Mouse (Mus musculus) splenic B cell, adult 2 months (primary cell): ENCODE results near the gene Tex38.

Experiments used
- DNase-seq: peaks from one replicate; pipeline ENCODE4 v3.0.0-alpha.2; 2011; ENCODE audit warnings: low read depth, low spot score
- H3K27me3 ChIP-seq: 2 replicates; pipeline ENCODE4 v1.6.1; 2012; ENCODE audit warnings: mild to moderate bottlenecking, low read length, moderate library complexity, mixed read lengths; ENCODE audit not compliant: control insufficient read depth, poor library complexity, insufficient read depth, severe bottlenecking
- H3K36me3 ChIP-seq: 2 replicates; pipeline ENCODE4 v1.6.1; 2012; ENCODE audit warnings: mild to moderate bottlenecking, low read length, moderate library complexity, mixed read lengths; ENCODE audit not compliant: control insufficient read depth, poor library complexity, insufficient read depth, severe bottlenecking

The Tex38 gene

DNA sequence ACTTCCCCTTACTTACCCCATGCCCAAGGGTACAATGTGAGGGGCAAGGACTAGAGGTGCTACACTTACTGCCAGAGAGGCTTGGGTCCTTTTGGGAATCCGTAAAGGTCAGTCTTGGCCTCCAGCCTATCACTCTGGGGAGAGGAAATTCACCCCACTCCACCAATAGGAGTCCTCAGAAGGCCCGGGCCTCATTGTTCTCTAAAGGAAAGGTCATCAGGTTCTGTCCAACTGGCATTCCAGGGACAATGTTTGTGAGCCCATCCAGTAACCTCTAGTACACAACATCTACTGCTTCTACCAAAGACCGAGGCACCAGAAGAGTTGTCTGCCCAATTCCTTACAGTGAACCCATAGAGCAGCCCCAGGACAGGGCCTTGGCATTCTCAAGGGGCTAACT, at the start of gene Tex38:
Gene Tex38 (minus strand): TSS at position 101 of the 400 bp plus-strand sequence.
- Histone ChIP-seq H3K36me3 (peaks cover 2% of the 10 kb centered on the region), H3K27me3 (no peaks in the 10 kb centered on the region)
- no peak for DNase-seq

DNA sequence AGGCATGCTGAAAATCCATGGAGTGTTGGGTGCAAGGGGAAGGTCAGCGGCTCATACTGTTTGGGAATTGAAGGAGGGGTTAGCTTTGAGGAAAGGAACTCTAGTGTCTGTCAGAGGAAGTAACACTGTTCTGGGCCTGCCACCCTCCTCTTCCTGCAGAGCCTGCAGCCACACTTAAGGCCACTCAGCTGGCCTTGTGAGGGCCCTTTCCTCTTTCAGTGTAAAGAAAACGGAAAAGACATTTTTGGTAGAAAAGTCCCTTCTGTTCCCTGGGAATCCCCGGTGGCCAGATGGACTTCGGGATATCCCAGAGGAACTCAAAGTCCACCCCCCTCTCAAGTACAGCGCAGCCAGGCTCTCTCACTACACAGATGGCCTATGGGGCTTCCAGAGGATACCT, 49.7 kb upstream of the Tex38 start:
- DNase-seq: no peak
- peaks cover 1% of the 10 kb centered on the region; the same call in 1 of the 2 replicates for H3K36me3 ChIP-seq
- H3K27me3 ChIP-seq: no peaks in the 10 kb centered on the region

DNA sequence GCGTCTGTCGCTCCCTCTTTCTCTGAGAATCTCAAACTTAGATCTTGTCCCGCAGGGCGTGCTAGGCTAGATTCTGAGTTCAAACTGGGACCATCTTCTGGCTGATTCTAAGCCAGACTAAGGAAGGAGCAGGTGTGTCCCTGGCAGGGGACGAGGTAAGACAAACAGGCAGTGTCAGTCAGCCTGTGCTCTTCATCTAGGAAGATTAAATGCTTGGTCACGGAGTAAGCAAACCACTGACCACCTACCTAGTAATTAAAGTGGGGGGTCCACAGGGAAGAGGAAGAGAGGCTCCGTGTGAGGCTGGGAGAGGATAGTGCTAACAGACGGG, 47.7 kb upstream of the Tex38 start:
- DNase-seq: no peak
- Histone ChIP-seq H3K27me3 (no peaks in the 10 kb centered on the region), H3K36me3 (peaks cover 1% of the 10 kb centered on the region; the same call in 1 of the 2 replicates)

DNA sequence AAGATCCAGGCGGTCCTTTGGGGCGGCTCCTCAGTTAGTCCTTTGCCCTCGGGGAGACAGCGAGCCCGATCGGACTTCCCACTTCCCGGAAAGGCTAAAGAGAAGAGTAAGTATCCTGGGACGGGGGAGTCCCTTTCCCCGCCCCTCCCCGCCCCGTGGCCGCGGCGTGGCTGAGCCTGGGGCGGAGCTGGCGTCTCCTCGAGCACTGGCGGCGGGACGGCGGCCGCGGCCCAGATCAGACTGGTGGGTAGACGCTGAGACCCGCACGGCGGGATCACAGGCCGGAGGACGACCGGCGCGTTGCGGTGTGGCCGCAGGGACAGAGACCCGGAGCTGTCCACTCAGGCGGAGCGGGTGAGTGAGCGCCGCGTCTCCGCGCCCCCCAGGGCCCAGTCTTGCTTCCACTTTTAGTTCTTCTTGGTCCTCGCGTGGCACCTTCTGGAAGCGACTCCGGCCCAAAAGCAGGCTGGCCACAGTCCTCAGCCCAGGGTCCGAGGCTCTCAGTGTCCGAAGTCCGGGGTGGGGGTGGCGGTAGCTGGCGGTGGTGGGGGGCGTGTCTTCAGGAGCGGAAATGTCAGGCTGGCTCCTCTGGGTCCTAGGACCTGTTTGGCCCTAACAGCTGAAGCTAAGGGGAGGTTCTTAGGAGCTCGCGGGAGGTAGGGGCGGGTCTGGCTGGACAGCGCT, 47.2 kb upstream of the Tex38 start, which contains the start of gene Mob3c:
Gene Mob3c (plus strand): TSS at position 205 of the 684 bp plus-strand sequence.
- peak; percentile 77 for DNase-seq

DNA sequence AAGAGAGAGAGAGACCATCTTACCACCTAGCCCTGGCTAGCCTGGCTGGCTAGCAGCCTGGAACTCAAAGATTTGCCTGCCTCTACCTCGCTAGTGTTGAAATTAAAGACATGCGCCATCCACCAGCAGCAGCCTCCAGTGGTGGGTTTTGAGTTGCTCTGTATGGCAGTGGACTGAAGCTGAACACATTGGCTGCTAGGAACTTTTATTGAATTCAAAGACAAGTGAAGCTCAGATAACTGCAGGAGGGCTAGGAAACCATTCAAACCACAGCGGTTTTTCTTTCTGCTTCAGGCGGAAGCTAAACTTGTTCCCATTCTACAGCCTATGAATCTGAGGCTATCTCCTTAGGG, 46.7 kb upstream of the Tex38 start:
- peaks cover 1% of the 10 kb centered on the region; the same call in 1 of the 2 replicates for H3K36me3 ChIP-seq

More for the DNA sequence above, 47.2 kb upstream of the Tex38 start, which contains the start of gene Mob3c:
- no peaks in the 10 kb centered on the region for H3K27me3 ChIP-seq
- H3K36me3 ChIP-seq: peaks cover 1% of the 10 kb centered on the region; the same call in 1 of the 2 replicates

DNA sequence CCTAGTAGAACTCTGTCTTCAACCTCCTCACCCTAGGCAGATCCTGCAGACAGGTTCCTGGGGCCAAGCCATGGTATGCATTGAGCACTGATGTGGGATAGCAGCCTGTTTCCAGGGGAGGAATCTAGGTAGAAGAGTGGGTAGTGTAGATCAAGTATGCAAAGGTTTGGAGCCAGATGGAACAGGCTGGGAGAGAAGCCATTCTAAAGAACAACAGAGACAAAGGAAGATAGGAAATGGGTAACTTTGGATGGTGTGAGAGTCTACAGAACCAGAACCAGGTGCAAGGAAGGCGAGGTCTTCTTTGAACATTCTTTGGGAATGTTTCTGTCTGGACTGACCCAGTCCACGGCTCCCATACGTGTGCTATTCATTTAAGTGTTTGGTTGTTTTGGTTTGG, 46.2 kb upstream of the Tex38 start:
- DNase-seq: no peak
- peaks cover 1% of the 10 kb centered on the region; the same call in 1 of the 2 replicates for H3K36me3 ChIP-seq
- no peaks in the 10 kb centered on the region for H3K27me3 ChIP-seq

More for the DNA sequence above, 46.7 kb upstream of the Tex38 start:
- peak; percentile 40 for DNase-seq
- no peaks in the 10 kb centered on the region for H3K27me3 ChIP-seq

DNA sequence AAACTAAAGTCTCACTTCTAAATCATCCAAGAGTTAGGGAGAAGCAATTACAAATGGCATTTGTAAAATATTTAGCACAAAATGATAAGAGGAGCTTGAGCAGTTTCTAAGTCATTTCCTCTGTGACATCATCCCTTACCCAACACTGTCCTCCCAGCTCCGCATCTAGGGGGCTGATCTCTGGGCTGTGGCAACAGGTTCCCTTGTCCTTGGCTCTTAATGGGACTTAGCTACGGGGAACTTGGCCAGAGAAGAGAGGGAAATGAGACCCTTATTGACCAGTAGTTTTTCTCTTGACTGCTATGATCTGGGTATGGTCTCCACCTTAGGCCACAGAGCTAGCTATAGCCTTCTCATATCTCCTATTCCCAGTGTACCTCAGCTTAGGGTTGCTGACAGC, 44.5 kb upstream of the Tex38 start:
- H3K36me3 ChIP-seq: no peaks in the 10 kb centered on the region; the same call in 1 of the 2 replicates
- no peak for DNase-seq
- no peaks in the 10 kb centered on the region for H3K27me3 ChIP-seq

DNA sequence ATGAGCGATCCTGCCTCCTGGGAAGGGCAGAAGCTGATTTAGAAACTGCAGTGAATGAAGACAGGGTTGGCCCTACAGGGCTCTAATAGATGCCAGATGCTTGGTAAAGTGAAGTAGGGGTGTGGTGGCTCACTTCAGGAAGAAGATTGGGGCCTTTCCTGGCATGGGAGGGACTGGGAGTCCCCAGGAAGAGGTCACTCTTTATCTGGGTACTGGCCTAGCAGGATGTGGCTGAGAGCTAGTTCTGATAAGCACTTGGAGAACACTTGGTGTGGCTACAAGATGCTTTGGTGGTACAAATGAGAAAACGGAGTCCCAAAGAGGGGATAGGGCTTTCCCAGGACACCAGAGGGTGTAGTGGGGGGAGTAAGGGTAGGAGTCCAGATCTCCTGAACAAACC, 43.4 kb upstream of the Tex38 start:
- H3K27me3 ChIP-seq: no peaks in the 10 kb centered on the region
- DNase-seq: no peak
- no peaks in the 10 kb centered on the region; the same call in 1 of the 2 replicates for H3K36me3 ChIP-seq

DNA sequence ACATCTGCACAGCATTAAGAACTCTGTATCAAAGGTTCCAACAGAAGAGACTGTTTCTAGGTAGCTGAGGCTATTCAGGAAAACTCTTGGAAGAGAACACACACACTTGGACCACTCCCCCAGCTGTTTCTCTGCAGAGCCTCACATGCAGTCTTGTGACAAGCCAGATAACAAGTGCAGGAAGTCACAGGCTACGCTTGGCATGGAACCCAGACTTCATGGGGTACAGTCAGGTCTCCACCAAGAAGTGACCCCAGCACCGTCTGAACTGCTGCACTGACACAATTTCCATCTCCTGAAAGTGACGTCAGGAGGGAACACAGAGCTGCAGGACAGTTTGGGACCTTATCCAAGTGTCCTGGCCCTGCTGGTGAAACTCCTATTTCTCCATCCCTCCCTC, 41.1 kb upstream of the Tex38 start:
- Histone ChIP-seq H3K27me3 (no peaks in the 10 kb centered on the region), H3K36me3 (no peaks in the 10 kb centered on the region; the same call in 1 of the 2 replicates)
- DNase-seq: no peak

DNA sequence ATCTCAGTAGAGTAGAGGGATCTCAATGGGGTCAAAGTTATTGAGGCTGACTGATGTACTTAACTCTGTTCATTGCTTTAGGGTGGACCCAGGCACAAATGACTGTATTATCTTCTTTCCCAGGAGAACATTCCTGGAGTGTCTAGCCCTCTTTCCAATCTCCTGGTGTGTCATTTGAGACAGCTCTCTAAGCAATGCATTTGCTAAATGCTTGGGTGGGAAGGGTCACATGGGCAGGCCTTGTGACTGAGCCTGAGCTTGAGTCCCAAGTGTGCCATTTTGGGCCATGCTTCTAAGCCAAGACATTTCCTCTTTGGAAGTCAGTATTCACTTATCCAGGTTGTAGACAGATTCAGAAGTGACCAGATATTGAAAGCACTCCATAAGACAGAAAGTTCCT, 40.6 kb upstream of the Tex38 start:
- Histone ChIP-seq H3K36me3 (no peaks in the 10 kb centered on the region; the same call in 1 of the 2 replicates), H3K27me3 (no peaks in the 10 kb centered on the region)
- DNase-seq: no peak

DNA sequence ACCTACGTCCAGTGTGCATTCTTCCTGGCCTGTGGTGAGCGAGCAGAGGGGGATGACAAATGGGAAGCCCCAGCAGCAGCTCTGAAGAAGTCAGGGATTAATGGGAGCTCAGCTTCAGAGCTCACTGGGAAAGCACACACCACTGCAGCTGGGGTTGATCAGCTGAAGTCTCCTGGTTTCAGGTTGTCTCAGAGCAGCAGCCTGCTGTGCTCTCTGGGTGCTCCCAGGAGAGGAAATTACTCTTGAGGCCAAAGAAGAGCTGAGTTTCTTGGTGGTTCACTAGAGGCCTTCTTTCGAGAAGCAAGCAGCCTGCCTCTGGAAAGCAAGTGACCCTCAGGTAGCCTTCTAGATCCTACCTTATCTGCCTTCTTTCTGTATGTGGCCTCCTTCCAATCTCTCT, 40.1 kb upstream of the Tex38 start:
- no peak for DNase-seq
- no peaks in the 10 kb centered on the region; the same call in 1 of the 2 replicates for H3K36me3 ChIP-seq

DNA sequence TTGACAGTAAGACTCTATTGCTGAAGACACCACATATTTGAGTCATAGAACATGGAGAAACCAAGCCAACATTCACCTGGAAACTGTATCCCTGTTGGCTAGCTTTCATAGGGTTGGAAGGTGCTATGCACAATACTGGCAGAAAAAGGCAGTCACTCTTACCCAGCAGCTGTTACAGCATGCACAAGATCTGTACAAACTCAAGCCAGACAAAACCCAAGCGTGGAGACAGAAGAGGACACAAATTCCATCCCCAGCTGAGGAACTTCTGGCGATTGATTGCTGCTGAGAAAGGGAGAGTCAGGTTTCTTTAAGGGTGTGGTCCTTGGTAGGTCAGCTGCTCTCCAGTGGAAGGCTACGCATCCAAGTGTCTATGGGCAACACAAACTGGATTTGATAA, 39.4 kb upstream of the Tex38 start:
- Histone ChIP-seq H3K27me3 (no peaks in the 10 kb centered on the region), H3K36me3 (no peaks in the 10 kb centered on the region)
- DNase-seq: no peak

More for the DNA sequence above, 40.1 kb upstream of the Tex38 start:
- no peaks in the 10 kb centered on the region for H3K27me3 ChIP-seq

DNA sequence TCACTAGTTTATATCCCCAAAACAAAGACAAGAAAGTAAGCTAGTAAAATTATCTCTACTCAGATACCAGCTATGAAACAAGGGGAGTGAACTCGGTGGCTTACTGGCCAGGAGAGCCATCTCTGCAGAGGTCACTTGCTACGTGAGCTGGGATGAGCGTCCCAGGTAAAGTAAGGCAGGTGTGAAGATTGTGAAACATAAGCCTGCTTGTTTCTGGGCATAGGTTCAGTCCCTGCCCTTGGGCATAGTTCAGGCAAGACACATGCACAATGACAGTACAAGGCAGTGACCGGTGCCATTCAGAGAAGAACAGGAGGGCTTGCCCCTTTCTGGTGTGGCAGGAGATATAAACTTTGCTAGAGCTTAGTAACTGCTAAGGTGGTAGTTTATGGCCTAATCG, 34.8 kb upstream of the Tex38 start:
- H3K27me3 ChIP-seq: no peaks in the 10 kb centered on the region
- H3K36me3 ChIP-seq: peaks cover 2% of the 10 kb centered on the region; the same call in 1 of the 2 replicates
- no peak for DNase-seq

DNA sequence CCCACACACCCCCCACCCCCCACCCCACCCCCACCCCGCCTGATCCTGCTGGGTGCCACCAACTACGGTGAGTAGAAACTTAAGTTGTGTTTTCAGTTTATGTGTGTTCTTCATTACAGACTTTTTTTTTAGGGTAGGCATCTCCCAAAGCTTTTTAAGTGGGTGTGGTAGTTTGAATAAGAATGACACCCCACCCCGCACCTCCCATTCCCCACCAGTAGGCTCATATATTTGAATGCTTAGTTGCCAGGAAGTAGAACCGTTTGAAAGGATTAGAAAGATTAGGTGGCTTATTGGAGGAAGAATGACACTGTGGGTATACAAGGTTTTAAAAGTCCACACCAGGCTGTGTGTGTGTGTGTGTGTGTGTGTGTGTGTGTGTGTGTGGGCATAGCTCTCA, 31.5 kb upstream of the Tex38 start:
- peaks cover 2% of the 10 kb centered on the region; the same call in 1 of the 2 replicates for H3K36me3 ChIP-seq
- no peak for DNase-seq
- no peaks in the 10 kb centered on the region for H3K27me3 ChIP-seq

DNA sequence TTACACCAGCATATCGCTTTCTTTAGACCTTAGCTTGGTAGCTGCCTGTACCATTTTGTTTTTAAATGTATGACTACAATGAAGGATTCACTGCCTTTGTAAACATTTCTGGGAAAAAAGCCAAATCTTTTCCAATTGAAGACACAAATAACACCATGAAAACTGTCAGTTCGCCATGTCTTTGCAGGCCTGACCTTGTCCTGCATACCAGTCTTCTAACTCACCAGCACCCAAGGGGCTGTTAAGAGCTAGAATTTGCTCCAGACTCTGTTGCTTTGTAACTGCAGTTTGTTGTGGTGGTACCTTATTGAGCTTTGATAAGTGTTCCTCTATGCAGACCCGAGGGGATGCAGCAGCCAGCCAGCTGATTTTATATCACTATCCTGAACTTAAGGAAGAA, 19.2 kb upstream of the Tex38 start:
- DNase-seq: no peak
- Histone ChIP-seq H3K36me3 (peaks cover 11% of the 10 kb centered on the region), H3K27me3 (no peaks in the 10 kb centered on the region)

DNA sequence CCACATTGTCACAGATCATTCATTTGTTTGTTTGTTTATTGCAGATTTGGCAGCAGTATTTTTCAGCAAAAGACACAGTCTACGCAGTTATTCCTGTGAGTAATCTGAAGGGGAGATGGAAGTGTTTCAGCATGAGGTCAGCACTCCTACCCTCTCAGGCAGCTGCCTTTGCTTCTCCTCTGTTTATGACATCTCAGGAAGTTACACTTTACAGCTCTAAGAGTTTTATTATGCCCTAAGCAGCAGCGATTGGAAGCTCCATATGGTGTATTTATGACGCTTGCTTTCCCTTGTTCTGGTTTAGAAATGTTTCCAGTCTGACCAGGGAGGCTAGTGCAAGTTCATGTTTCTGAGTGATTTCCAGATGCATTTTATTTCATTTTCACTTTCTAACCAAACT, 14.5 kb upstream of the Tex38 start:
- Histone ChIP-seq H3K27me3 (no peaks in the 10 kb centered on the region), H3K36me3 (peaks cover 6% of the 10 kb centered on the region)
- no peak for DNase-seq
